Comparison of ENCODE assay signal across 9 mouse cellular contexts in genomic region chr15:11407381-11407780, GRCm38 (mm10). TPM values are rescaled to one million over a fixed set of nuclear protein-coding genes. Genes with fewer than 3 reads are reported as not detected.
DNase-seq lines count a peak whose midpoint lies in the region; ATAC-seq and TF ChIP-seq lines count a peak whose summit lies in the region.
"Had no signal": no experiment of that assay in that cellular context is flagged by ENCODE, and none has a peak within 500 bp of the region (broad histone marks: within the 10 kb centered on the region; RNA-seq: fewer than 3 reads in every experiment).

No protein-coding gene starts in this region.

- peak; percentile 58 for DNase-seq in gastrocnemius, adult 18-20 months (ENCODE audit: low spot score)
- DNase-seq in gastrocnemius, postnatal 25 days = no peak
- peak; percentile 48 to 55 for DNase-seq in cerebellum, adult 18-20 months
- peak; percentile 71 for DNase-seq in kidney, postnatal 14 days
- peak; percentile 75 for DNase-seq in lung, postnatal 10 days
- peak; percentile 88 for DNase-seq in retina, postnatal 1 day

- no peak overlapping the region for H3K4me3 ChIP-seq in E14TG2a.4 (replicated peaks; ENCODE audit: low read length)
- H3K4me3 ChIP-seq: limb, embryonic 12.5 days had no signal

- no peaks in the 10 kb centered on the region for H3K9me3 ChIP-seq in E14TG2a.4 (ENCODE audit: low read length)
- H3K9me3 ChIP-seq: limb, embryonic 12.5 days had no signal

- peak; percentile 92 for ATAC-seq in frontal cortex, adult (ENCODE audit: low TSS enrichment)

- no peaks in the 10 kb centered on the region for H3K36me3 ChIP-seq in E14TG2a.4 (ENCODE audit: insufficient read depth, low read length)
- H3K36me3 ChIP-seq: limb, embryonic 12.5 days had no signal

- TF ChIP-seq CTCF in E14TG2a.4 (conservative IDR thresholded peaks at IDR 0.05; ENCODE audit: low read length) = peak; percentile 61

- H3K27me3 ChIP-seq in E14TG2a.4 (ENCODE audit: insufficient read depth, low read length) = peaks cover 7% of the 10 kb centered on the region

- H3K4me1 ChIP-seq in E14TG2a.4 (replicated peaks; ENCODE audit: low read depth, low read length) = peaks cover 6% of the 10 kb centered on the region; the same call in 1 of the 2 replicates

RNA-seq across cellular contexts. Expression of gene Tars, which starts 7.9 kb away (rescaled TPM):
- 10 to 100 TPM; 32.8 to 37.9 TPM for total RNA-seq in gastrocnemius, adult 18-20 months (2021)
- total RNA-seq in gastrocnemius, postnatal 25 days (2021) = 10 to 100 TPM; 27.0 to 32.9 TPM
